Mouse (Mus musculus) liver, adult 2 months (tissue): ENCODE results near the gene Mlst8. TPM values are rescaled to one million over a fixed set of nuclear protein-coding genes. Genes with fewer than 3 reads are reported as not detected.

Experiments
- DNase-seq: peaks from one replicate; pipeline ENCODE4 v3.0.0-alpha.2; 2011; ENCODE audit warnings: low read depth, low spot score; ENCODE audit errors: extremely low read depth
- H3K27ac ChIP-seq: fragments of 200-500 bp; replicated peaks from 2 replicates; pipeline ENCODE4 v1.5.1; 2012; ENCODE audit warnings: low read depth, mild to moderate bottlenecking, control low read depth, inconsistent platforms, low read length; ENCODE audit not compliant: insufficient read depth
- H3K27me3 ChIP-seq: fragments of 200-500 bp; 2 replicates; pipeline ENCODE4 v1.6.1; 2012; ENCODE audit warnings: mild to moderate bottlenecking, moderate library complexity, low read length, inconsistent platforms; ENCODE audit not compliant: control insufficient read depth, insufficient read depth
- H3K36me3 ChIP-seq: fragments of 200-500 bp; 2 replicates; pipeline ENCODE4 v1.6.1; 2012; ENCODE audit warnings: low read length, inconsistent platforms; ENCODE audit not compliant: control insufficient read depth, insufficient read depth
- H3K4me1 ChIP-seq: fragments of 200-500 bp; 2 replicates; pipeline ENCODE4 v1.6.1; 2011; ENCODE audit warnings: low read length; ENCODE audit not compliant: control insufficient read depth, insufficient read depth
- H3K4me3 ChIP-seq: fragments of 200-500 bp; 2 replicates; pipeline ENCODE4 v1.5.1; 2011; ENCODE audit warnings: low read depth, mild to moderate bottlenecking, control low read depth, low read length, moderate library complexity; ENCODE audit not compliant: insufficient read depth
- H3K79me2 ChIP-seq: fragments of 200-500 bp; 2 replicates; pipeline ENCODE4 v1.6.1; 2012; ENCODE audit warnings: inconsistent platforms, mild to moderate bottlenecking, low read length, moderate library complexity; ENCODE audit not compliant: control insufficient read depth, insufficient read depth
- H3K9ac ChIP-seq: fragments of 200-500 bp; 2 replicates; pipeline ENCODE4 v1.6.1; 2012; ENCODE audit warnings: low read depth, mild to moderate bottlenecking, control low read depth, inconsistent platforms, low read length
- CTCF ChIP-seq: fragments of 200-500 bp; IDR thresholded peaks from 2 replicates; pipeline ENCODE4 v1.5.1; 2011; ENCODE audit warnings: low read depth, low read length, control low read depth
- POLR2A ChIP-seq: fragments of 200-500 bp; IDR thresholded peaks from 2 replicates; pipeline ENCODE4 v1.6.1; 2011; ENCODE audit warnings: low read length, control low read depth; ENCODE audit not compliant: insufficient read depth; ENCODE audit errors: extremely low read depth
- WGBS: fragments of 180-500 bp; shearing (Covaris S2); methylation state at CpG from one replicate; pipeline ENCODE4 v1.1.7; 2018; 5-methylcytosine and 5-hydroxymethylcytosine counted together
- polyA plus RNA-seq: library from polyadenylated mRNA; depleted of rRNA; stranded (reverse); fragments of >200 nt; gene quantifications from 2 replicates; pipeline ENCODE4 v1.2.3, GENCODE M21; 2012
- total RNA-seq: library from RNA; depleted of rRNA; stranded (reverse); fragments of >200 nt; gene quantifications from 2 replicates; pipeline ENCODE4 v1.2.3, GENCODE M21; 2014

Gene Mlst8
- total and polyA plus RNA-seq, 2 experiments, result 3.5 to 16.7 TPM

DNA sequence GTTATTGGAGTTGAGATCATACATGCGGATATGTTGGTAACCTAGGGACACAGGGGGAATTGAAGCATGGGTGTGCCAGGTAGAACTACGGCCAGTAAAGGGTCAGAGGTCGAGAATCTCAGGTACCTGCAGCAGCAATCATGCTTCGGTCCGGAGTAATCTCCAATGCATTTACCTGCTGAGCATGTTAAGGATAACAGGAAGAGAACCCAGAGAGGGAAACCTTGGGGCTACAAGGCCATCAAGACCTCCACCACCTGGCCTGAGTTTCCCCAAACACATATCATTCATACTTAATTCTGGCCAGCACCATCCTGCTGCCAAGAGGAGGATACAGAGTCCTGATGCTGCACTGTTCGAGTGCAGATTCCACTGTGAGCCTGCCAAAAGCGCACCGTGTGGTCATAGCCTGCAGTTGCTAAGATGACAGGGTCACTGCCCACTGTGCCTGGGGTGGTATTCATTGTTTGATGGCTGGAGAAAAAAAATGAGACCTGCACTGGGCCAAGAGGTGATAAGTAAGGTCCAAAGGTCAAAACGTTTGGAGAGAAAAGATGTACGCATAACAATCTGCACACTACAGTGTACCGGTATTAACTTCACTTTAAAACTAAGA lies 785 bp downstream of the Mlst8 start:
- Histone ChIP-seq H3K36me3 (no peaks in the 10 kb centered on the region; the same call in 1 of the 2 replicates), H3K27me3 (no peaks in the 10 kb centered on the region), H3K9ac (no peak overlapping the region), H3K4me1 (peaks cover 6% of the 10 kb centered on the region; the same call in 1 of the 2 replicates), H3K27ac (no peak overlapping the region), H3K79me2 (no peaks in the 10 kb centered on the region), H3K4me3 (peak overlapping the region; percentile 80; the same call in 1 of the 2 replicates)
- DNase-seq, result peak; percentile 72
- 26% methylated on average over 11 of the region's 11 CpGs for WGBS
- TF ChIP-seq CTCF (peak; percentile 43), POLR2A (no peak)

DNA sequence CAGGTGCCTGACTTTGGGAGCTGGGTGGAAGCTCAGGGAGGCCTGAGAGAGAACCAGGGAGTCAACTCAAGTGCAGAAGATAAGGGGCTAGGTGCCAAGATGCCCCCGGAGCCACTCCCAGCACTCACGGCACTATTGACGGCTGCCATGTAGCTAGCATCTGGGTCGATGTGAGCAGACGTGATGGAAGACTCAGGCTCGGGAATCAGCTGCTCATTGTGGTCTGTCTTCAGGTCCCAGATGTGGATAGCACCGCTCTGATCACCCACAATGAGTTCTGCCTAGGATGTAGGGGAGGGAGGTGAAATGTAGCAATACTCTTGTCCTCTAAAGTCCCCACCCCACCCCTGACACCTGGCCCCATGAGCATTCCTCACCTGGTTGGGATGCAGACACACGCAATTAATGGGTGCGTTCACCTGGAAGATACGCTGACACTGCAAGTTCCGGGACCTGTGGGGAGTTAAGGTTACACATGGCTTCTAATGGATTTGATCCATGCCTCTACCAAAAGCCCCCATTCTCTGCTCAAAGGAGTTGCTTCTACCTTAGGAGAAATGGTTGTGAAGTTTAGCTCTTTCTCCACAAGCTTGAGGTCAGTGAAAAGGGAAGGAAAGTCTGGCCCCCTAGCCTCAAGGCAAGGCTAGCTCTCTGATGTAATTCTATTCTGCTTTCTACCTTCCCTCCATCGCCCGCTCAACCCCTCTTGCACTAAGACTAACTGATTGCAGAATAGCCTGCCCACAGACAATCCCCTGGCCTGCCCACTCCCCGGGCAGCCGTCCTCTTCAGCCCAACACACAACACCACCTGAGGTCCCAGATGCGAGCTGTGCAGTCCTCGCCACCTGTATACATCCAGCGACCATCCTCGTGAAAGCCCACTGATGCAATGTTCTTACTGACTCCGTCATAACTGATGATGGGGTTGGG lies 1.6 kb downstream of the Mlst8 start:
- H3K9ac ChIP-seq, result no peak overlapping the region
- no peaks in the 10 kb centered on the region for H3K27me3 ChIP-seq
- peaks cover 6% of the 10 kb centered on the region; the same call in 1 of the 2 replicates for H3K4me1 ChIP-seq
- WGBS, result 93% methylated on average over 20 of the region's 20 CpGs
- no peaks in the 10 kb centered on the region for H3K79me2 ChIP-seq
- no peak for TF ChIP-seq POLR2A
- no peak for TF ChIP-seq CTCF
- DNase-seq, result no peak
- H3K27ac ChIP-seq, result no peak overlapping the region
- no peak overlapping the region for H3K4me3 ChIP-seq
- H3K36me3 ChIP-seq, result no peaks in the 10 kb centered on the region; the same call in 1 of the 2 replicates

DNA sequence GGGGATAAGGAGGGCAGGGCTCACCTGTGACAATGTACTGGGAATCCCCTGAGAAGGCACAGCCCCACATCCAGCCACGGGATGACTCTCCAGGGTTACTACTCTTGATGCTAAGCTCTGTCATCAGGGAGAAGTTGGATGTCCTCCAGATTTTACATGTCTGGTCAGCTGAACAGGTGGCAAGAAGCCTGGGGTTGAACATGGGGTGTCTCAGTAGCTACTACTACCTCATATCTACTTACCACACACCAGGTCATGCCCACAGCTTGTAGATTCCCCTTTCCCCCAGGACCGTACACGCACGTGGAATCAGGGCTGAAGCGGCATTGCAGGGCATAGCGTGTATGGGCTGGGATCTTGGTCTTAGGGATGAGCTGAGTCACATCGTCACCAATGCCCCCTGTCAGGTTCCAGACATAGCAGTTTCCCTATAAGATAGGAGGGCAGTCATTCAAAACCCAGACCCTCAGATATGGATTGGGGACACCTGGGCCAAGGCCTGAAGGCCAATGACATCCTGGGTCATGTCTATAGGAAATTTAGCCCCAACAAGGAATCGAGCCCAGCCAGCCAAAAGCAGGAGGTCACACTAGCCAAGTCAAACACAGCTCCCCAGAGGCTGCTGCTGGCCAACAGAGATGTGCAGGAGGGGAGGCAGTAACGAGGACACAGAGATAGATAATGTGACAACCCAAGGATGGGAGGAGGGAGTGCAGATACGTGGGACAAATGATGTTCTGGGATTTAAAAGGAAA lies 2.7 kb downstream of the Mlst8 start:
- no peak overlapping the region for H3K27ac ChIP-seq
- DNase-seq, result no peak
- no peaks in the 10 kb centered on the region; the same call in 1 of the 2 replicates for H3K36me3 ChIP-seq
- H3K4me1 ChIP-seq, result peaks cover 12% of the 10 kb centered on the region
- no peaks in the 10 kb centered on the region for H3K27me3 ChIP-seq
- peaks cover under 1% of the 10 kb centered on the region; the same call in 1 of the 2 replicates for H3K79me2 ChIP-seq
- H3K9ac ChIP-seq, result no peak overlapping the region
- TF ChIP-seq POLR2A (no peak), CTCF (no peak)
- no peak overlapping the region for H3K4me3 ChIP-seq
- WGBS, result 81% methylated on average over 10 of the region's 10 CpGs

- Histone ChIP-seq H3K4me3 (no peak overlapping the region), H3K4me1 (peaks cover 14% of the 10 kb centered on the region), H3K36me3 (no peaks in the 10 kb centered on the region; the same call in 1 of the 2 replicates), H3K27ac (no peak overlapping the region), H3K79me2 (peaks cover 7% of the 10 kb centered on the region), H3K9ac (no peak overlapping the region), H3K27me3 (no peaks in the 10 kb centered on the region)
- WGBS, result 67% methylated on average over 6 of the region's 6 CpGs
- TF ChIP-seq POLR2A, result no peak
- TF ChIP-seq CTCF, result no peak
- DNase-seq, result peak; percentile 49
These were observed 3.3 kb downstream of the Mlst8 start for GRCm38 (mm10) chr17:24475586-24475985.

GRCm38 (mm10) chr17:24474557-24474956 lies 4.3 kb downstream of the Mlst8 start:
- Histone ChIP-seq H3K79me2 (peaks cover 7% of the 10 kb centered on the region), H3K9ac (no peak overlapping the region), H3K27ac (no peak overlapping the region), H3K36me3 (no peaks in the 10 kb centered on the region; the same call in 1 of the 2 replicates), H3K4me3 (no peak overlapping the region), H3K27me3 (no peaks in the 10 kb centered on the region), H3K4me1 (peaks cover 14% of the 10 kb centered on the region)
- WGBS, result 95% methylated on average over 5 of the region's 5 CpGs
- no peak for TF ChIP-seq CTCF
- TF ChIP-seq POLR2A, result no peak
- DNase-seq, result no peak
